Mouse (Mus musculus): Measurements from ENCODE around the gene Fam89a.

GRCm38 (mm10) chr8:124705823-124706222 is 45.8 kb downstream of the Fam89a start:
- TF ChIP-seq CTCF (IDR thresholded peaks at IDR 0.05; ENCODE audit: low read depth): no peak
- TF ChIP-seq EP300 (optimal IDR thresholded peaks at IDR 0.05): no peak
